Mouse (Mus musculus): Measurements from ENCODE around the gene Ranbp6. TPM values are rescaled to one million over a fixed set of nuclear protein-coding genes. Genes with fewer than 3 reads are reported as not detected.

Ranbp6 gene
- polyA plus RNA-seq, 1 experiment: 21.6 TPM

- no peak for TF ChIP-seq CTCF (IDR thresholded peaks at IDR 0.05; ENCODE audit: borderline replicate concordance, extremely low read depth, insufficient read depth, insufficient read length)
- no peak for TF ChIP-seq POLR2A (IDR thresholded peaks at IDR 0.05; ENCODE audit: borderline replicate concordance, extremely low read depth, insufficient read depth, insufficient read length, poor library complexity, severe bottlenecking)
- no peak for DNase-seq (ENCODE audit: low read depth)
Measured at GRCm38 (mm10) chr19:29838636-29839135, 25.9 kb upstream of the Ranbp6 start.

GRCm38 (mm10) chr19:29838171-29838570 lies 25.4 kb upstream of the Ranbp6 start:
- DNase-seq (ENCODE audit: low read depth): no peak
- TF ChIP-seq CTCF (IDR thresholded peaks at IDR 0.05; ENCODE audit: borderline replicate concordance, extremely low read depth, insufficient read depth, insufficient read length) (no peak), POLR2A (IDR thresholded peaks at IDR 0.05; ENCODE audit: borderline replicate concordance, extremely low read depth, insufficient read depth, insufficient read length, poor library complexity, severe bottlenecking) (no peak)

DNA sequence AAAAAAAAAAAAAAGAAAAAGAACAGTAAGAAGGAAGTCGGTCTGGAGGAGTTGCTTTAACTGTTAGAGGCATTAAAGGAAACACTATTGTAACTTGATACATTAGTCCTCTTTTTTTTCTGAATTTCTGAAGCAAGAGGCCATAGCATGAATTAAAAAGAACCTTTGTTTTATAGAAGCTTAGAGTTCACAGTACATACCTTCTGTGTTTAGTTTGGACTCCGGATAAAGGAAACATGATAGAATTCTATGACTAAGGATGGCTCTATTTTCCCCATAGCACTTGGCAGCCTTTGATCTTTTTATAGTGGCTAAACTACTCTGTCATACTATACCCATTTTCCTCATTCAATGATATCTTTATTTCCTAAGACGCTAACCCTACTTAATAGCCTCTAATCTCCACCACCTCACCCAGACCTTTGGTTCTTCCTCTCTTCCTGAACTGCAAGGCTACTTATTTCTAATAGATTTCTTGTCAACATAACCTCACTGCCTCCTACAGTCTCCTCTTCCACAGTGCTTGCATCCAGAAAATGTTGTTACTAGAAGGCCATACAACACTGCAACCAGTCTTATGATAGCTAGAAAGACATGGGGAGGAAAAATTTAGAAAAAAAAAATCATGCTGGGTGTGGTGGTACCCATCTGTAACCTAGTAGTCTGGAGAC lies 22.7 kb upstream of the Ranbp6 start:
- no peak for DNase-seq (ENCODE audit: low read depth)
- TF ChIP-seq CTCF (IDR thresholded peaks at IDR 0.05; ENCODE audit: borderline replicate concordance, extremely low read depth, insufficient read depth, insufficient read length): no peak
- TF ChIP-seq POLR2A (IDR thresholded peaks at IDR 0.05; ENCODE audit: borderline replicate concordance, extremely low read depth, insufficient read depth, insufficient read length, poor library complexity, severe bottlenecking): no peak

GRCm38 (mm10) chr19:29830911-29831310 lies 18.1 kb upstream of the Ranbp6 start:
- DNase-seq (ENCODE audit: low read depth): no peak
- TF ChIP-seq CTCF (IDR thresholded peaks at IDR 0.05; ENCODE audit: borderline replicate concordance, extremely low read depth, insufficient read depth, insufficient read length): no peak
- no peak for TF ChIP-seq POLR2A (IDR thresholded peaks at IDR 0.05; ENCODE audit: borderline replicate concordance, extremely low read depth, insufficient read depth, insufficient read length, poor library complexity, severe bottlenecking)

DNA sequence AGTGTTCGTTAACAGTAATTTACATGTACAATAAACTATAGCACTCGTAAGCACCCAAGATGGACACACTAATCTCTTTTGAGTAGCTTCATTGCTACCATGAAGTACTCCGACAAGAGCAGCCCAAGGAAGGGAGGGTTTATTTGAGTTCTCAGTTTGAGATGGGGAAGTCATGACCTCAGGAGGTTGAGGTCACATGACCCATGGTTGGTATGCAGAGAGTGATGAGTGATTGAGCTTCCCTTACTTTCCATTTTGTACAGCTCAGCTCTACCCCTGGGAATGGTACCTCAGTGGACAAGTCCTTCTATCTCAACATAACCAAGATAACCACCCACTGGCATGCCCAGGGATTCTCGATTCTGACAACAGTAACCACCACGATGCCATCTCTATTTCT lies 15.8 kb upstream of the Ranbp6 start:
- DNase-seq (ENCODE audit: low read depth): no peak
- TF ChIP-seq CTCF (IDR thresholded peaks at IDR 0.05; ENCODE audit: borderline replicate concordance, extremely low read depth, insufficient read depth, insufficient read length): no peak
- TF ChIP-seq POLR2A (IDR thresholded peaks at IDR 0.05; ENCODE audit: borderline replicate concordance, extremely low read depth, insufficient read depth, insufficient read length, poor library complexity, severe bottlenecking): no peak

DNA sequence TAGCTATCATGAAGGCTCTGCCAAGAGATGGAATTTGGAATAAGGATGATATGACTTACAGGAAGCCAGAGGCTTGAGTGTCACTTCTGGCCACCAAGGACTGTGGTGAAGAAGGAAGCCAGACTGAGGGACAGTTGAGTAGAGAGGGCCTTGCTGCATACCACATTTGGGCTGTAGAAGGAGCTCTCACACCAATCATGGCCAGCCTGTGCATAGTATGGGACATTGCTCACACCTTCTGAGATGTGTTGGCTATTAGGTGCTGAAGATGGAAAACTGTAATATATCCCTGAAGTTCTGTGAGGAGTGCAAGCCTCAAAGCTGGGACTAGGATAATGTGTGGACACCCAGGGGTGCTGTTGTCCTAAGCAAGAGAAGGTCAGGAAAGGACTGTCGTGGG lies 13.9 kb upstream of the Ranbp6 start:
- peak; percentile 53 for DNase-seq (ENCODE audit: low read depth)
- TF ChIP-seq POLR2A (IDR thresholded peaks at IDR 0.05; ENCODE audit: borderline replicate concordance, extremely low read depth, insufficient read depth, insufficient read length, poor library complexity, severe bottlenecking) (no peak), CTCF (IDR thresholded peaks at IDR 0.05; ENCODE audit: borderline replicate concordance, extremely low read depth, insufficient read depth, insufficient read length) (peak; percentile 68; the same call in 1 of the 2 replicates)

DNA sequence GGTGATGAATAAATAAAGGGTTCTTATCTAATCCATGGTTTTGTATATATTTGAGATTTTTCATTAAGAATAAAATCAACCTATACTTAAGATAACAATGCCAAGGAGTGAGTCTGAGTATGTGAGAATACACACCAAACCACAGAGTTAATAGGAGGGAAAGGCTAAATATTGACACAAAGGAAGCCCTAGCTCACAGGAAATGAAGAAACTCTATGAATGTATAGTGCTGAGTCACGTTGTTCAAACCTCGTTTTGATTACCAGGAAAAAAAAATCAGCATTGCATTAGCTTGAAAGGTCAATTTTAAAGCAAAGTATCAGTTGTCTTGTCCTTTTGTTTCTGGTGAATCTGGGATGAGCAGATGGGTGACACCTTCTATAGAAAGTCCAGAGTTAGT lies 12.2 kb upstream of the Ranbp6 start:
- TF ChIP-seq CTCF (IDR thresholded peaks at IDR 0.05; ENCODE audit: borderline replicate concordance, extremely low read depth, insufficient read depth, insufficient read length): no peak
- no peak for TF ChIP-seq POLR2A (IDR thresholded peaks at IDR 0.05; ENCODE audit: borderline replicate concordance, extremely low read depth, insufficient read depth, insufficient read length, poor library complexity, severe bottlenecking)
- no peak for DNase-seq (ENCODE audit: low read depth)

- peak; percentile 80 for DNase-seq (ENCODE audit: low read depth)
- TF ChIP-seq CTCF (IDR thresholded peaks at IDR 0.05; ENCODE audit: borderline replicate concordance, extremely low read depth, insufficient read depth, insufficient read length): peak; percentile 68; the same call in 1 of the 2 replicates
- TF ChIP-seq POLR2A (IDR thresholded peaks at IDR 0.05; ENCODE audit: borderline replicate concordance, extremely low read depth, insufficient read depth, insufficient read length, poor library complexity, severe bottlenecking): no peak
Measured at GRCm38 (mm10) chr19:29824034-29824700, 11.4 kb upstream of the Ranbp6 start.

- TF ChIP-seq POLR2A (IDR thresholded peaks at IDR 0.05; ENCODE audit: borderline replicate concordance, extremely low read depth, insufficient read depth, insufficient read length, poor library complexity, severe bottlenecking) (no peak), CTCF (IDR thresholded peaks at IDR 0.05; ENCODE audit: borderline replicate concordance, extremely low read depth, insufficient read depth, insufficient read length) (no peak)
- DNase-seq (ENCODE audit: low read depth): no peak
Measured at GRCm38 (mm10) chr19:29823456-29824010, 10.8 kb upstream of the Ranbp6 start.

GRCm38 (mm10) chr19:29820966-29821365 lies 8.2 kb upstream of the Ranbp6 start:
- TF ChIP-seq POLR2A (IDR thresholded peaks at IDR 0.05; ENCODE audit: borderline replicate concordance, extremely low read depth, insufficient read depth, insufficient read length, poor library complexity, severe bottlenecking): no peak
- peak; percentile 58; the same call in 1 of the 2 replicates for TF ChIP-seq CTCF (IDR thresholded peaks at IDR 0.05; ENCODE audit: borderline replicate concordance, extremely low read depth, insufficient read depth, insufficient read length)
- peak; percentile 88 for DNase-seq (ENCODE audit: low read depth)

- no peak for DNase-seq (ENCODE audit: low read depth)
- TF ChIP-seq POLR2A (IDR thresholded peaks at IDR 0.05; ENCODE audit: borderline replicate concordance, extremely low read depth, insufficient read depth, insufficient read length, poor library complexity, severe bottlenecking) (no peak), CTCF (IDR thresholded peaks at IDR 0.05; ENCODE audit: borderline replicate concordance, extremely low read depth, insufficient read depth, insufficient read length) (no peak)
Measured at GRCm38 (mm10) chr19:29810022-29810421, 2.8 kb downstream of the Ranbp6 start.

All from brain, embryonic 14.5 days (tissue).